Mouse (Mus musculus): ENCODE measurements around the gene Ppfibp1.
"Not testable (repeated sequence)": the region's sequence is repeated elsewhere in the genome, so short reads cannot be mapped to it uniquely, and the experiment has no call there.

The Ppfibp1 gene

GRCm38 (mm10) chr6:146887958-146888659, at the start of gene Ppfibp1:
Gene Ppfibp1, plus strand, starts transcription at chr6:146888487.
- DNase-seq (ENCODE audit: low read depth, low spot score): peak; percentile 91

GRCm38 (mm10) chr6:146838863-146839262, 49.4 kb upstream of the Ppfibp1 start:
- no peak for DNase-seq (ENCODE audit: low read depth, low spot score)

GRCm38 (mm10) chr6:146844867-146845266, 43.4 kb upstream of the Ppfibp1 start:
- DNase-seq (ENCODE audit: low read depth, low spot score): no peak

GRCm38 (mm10) chr6:146845347-146845746, 42.9 kb upstream of the Ppfibp1 start:
- no peak for DNase-seq (ENCODE audit: low read depth, low spot score)

- DNase-seq (ENCODE audit: low read depth, low spot score): no peak
Observed at GRCm38 (mm10) chr6:146845961-146846750, 42.1 kb upstream of the Ppfibp1 start.

GRCm38 (mm10) chr6:146847402-146847801, 40.9 kb upstream of the Ppfibp1 start:
- no peak for DNase-seq (ENCODE audit: low read depth, low spot score)

- DNase-seq (ENCODE audit: low read depth, low spot score): no peak
Observed at GRCm38 (mm10) chr6:146848281-146848680, 40.0 kb upstream of the Ppfibp1 start.

- no peak for DNase-seq (ENCODE audit: low read depth, low spot score)
Observed at GRCm38 (mm10) chr6:146850050-146850449, 38.2 kb upstream of the Ppfibp1 start, which contains the start of gene Smco2. Gene Smco2, plus strand, starts transcription at chr6:146850104.

GRCm38 (mm10) chr6:146851916-146852315, 36.4 kb upstream of the Ppfibp1 start:
- DNase-seq (ENCODE audit: low read depth, low spot score): no peak

GRCm38 (mm10) chr6:146852739-146853138, 35.5 kb upstream of the Ppfibp1 start:
- DNase-seq (ENCODE audit: low read depth, low spot score): no peak

GRCm38 (mm10) chr6:146855185-146855584, 33.1 kb upstream of the Ppfibp1 start:
- no peak for DNase-seq (ENCODE audit: low read depth, low spot score)

- no peak for DNase-seq (ENCODE audit: low read depth, low spot score)
Observed at GRCm38 (mm10) chr6:146857386-146857785, 30.9 kb upstream of the Ppfibp1 start.

GRCm38 (mm10) chr6:146863154-146863553, 25.1 kb upstream of the Ppfibp1 start:
- DNase-seq (ENCODE audit: low read depth, low spot score): no peak

- not testable (repeated sequence) for DNase-seq (ENCODE audit: low read depth, low spot score)
Observed at GRCm38 (mm10) chr6:146864370-146864769, 23.9 kb upstream of the Ppfibp1 start.

GRCm38 (mm10) chr6:146865701-146866100, 22.6 kb upstream of the Ppfibp1 start:
- DNase-seq (ENCODE audit: low read depth, low spot score): no peak

- DNase-seq (ENCODE audit: low read depth, low spot score): no peak
Observed at GRCm38 (mm10) chr6:146871975-146872374, 16.3 kb upstream of the Ppfibp1 start.

- no peak for DNase-seq (ENCODE audit: low read depth, low spot score)
Observed at GRCm38 (mm10) chr6:146874415-146874814, 13.9 kb upstream of the Ppfibp1 start.

GRCm38 (mm10) chr6:146876820-146877219, 11.5 kb upstream of the Ppfibp1 start:
- DNase-seq (ENCODE audit: low read depth, low spot score): no peak

- no peak for DNase-seq (ENCODE audit: low read depth, low spot score)
Observed at GRCm38 (mm10) chr6:146877425-146878045, 10.8 kb upstream of the Ppfibp1 start.

GRCm38 (mm10) chr6:146878926-146879325, 9.4 kb upstream of the Ppfibp1 start:
- no peak for DNase-seq (ENCODE audit: low read depth, low spot score)

GRCm38 (mm10) chr6:146879856-146880255, 8.4 kb upstream of the Ppfibp1 start:
- no peak for DNase-seq (ENCODE audit: low read depth, low spot score)

GRCm38 (mm10) chr6:146880296-146880695, 8.0 kb upstream of the Ppfibp1 start:
- DNase-seq (ENCODE audit: low read depth, low spot score): no peak

Measured in forelimb bud, embryonic 11.5 days (tissue).